Mouse (Mus musculus) telencephalon, adult 2 months (tissue): Measurements from ENCODE around the gene Zfp719.

Experiments
- DNase-seq: peaks from one replicate; pipeline ENCODE4 v3.0.0-alpha.2; 2011; ENCODE audit warnings: low read depth, low spot score

The Zfp719 gene

DNA sequence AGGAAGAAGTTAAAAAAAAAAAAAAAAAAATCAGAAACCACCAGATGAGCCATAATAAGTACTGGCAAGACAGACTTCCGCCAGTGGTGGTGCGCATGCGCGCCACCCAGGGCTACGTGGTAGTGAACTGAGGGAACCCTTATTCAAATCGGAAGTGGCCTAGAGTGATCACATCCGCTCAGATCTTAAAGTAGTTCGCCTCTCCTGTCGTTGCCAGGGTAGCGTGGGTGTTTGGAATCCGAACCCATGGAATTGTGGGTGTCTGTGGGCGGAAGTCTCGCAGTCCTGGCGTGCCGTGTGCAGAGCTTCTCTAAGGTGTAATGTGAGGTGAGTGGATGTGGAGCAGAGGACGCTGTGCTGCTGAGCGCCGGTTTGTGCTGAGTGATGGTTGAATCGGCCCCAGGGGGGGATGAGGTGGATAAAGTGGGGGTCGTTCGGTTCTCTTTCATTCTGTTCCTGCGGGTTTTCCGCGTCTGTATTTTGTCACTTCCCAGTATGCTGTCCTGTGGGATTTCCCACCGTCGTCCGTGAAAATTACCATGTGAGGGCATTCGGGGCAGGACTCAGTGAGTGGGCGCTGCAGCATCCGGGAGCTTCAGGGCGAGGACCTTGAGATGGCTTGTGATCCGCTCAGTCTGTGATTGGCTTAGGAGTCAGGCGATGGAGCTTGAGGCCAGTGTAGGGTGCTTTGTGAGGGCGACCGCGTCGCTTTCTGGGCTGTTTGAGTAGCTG is at the start of gene Zfp719:
Zfp719 (plus strand) TSS at position 171 of the 732 bp plus-strand sequence.
- peak; percentile 100 for DNase-seq

DNA sequence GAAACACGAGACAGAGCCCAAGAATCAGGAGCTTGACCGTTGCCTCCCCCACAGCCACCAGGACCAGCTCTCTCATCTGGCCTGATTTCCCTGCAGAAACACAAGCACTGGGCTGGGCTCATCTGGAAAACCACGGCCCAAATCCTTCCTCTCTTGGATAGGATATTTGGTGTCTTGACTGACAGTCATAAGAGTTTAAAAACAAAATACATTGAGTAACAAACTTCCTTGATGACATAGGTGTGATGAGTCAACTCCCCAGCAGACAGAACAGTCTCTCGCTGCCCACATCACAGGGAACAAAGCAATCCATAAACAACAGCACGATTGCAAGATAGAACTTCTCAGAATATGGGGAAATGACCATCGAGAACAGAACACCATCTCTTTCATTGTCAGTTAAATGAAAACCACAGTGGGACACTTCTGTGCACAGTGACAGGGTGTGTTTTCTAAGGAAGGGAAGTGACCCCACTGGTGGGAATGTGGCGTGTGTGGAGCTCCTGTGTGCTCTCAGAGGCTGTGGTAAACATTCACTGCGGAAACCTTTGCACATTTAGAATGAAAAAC is 49.1 kb upstream of the Zfp719 start:
- DNase-seq = no peak

DNA sequence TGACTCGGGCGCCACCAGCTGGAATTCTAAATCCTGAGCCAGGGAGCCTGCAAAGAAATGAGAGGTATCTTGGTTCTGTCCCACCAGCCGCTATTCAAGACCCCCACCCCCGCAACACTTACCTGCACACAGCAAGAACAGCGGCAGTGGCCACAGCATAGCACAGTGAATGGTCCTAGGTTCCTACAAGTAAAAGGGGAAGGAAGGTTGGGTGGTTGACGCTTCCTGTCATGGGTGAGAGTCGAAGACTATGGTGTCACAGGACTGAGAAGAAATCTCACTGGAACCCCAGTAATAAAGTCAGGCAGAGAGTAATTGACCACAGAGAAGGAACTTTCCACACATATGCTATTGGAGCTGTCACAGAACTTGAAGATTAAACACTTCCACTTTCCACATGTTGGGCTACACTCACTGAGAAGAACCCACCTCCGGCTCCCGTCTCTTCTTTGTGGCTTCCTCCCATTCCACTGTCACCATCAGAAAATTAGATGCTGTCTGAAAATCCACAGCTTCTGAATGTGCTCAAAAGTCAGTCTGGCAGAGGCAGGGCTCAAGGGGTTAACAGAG is 46.4 kb upstream of the Zfp719 start:
- DNase-seq = no peak

DNA sequence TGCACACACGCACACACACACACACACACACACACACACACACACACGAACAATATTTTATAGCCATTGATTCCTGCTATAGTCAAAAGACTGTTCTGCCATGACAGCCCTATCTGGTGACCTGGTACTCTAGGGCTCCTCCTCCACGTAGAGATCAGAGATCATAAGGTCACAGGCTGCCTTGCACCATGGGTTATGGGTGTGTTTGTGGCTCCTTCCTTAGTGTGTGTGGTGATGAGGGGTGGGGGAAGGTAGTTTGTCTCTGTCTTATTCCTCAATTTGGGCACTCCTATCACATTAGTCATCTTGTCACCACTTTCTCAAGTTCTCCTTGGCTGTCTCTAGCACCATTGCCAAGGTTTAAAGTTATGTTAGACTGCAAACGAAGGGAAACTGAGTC is 40.9 kb upstream of the Zfp719 start:
- DNase-seq = no peak

DNA sequence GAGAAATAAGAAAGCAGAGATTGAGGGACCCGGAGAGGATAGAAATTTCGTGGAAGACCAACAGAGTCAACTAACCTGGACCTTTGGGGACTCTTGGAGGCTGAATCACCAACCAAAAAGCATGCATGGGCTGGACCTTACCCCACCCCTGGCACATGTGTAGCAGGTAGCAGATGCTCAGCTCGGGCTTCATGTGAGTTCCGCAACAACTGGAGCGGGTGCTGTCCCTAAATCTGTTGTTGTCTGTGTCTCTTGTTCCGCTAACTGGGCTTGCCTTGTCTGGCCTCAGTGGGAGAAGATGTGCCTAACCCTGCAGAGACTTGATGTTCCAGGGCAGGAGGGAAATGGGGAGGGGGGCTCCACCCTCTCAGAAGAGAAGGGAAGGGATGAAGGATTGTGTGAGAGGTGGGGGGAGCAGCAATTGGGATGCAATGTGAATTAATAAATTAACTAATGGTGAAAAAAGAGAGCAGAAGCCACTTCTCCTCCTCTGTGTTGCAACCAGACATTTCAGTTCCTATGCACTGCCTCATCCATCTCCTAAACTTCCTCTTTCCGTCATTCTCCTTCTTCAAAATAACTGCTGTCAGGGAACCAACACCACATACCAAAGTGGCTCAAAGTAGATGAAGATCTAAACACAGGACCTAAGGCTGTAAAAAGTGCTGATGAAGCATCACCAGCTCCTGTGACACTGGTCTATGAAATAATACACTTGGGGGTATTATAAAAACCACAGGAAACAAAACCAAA is 35.0 kb upstream of the Zfp719 start, which contains the start of gene Cd33:
Cd33 (minus strand) TSS at position 204 of the 753 bp plus-strand sequence.
- DNase-seq = no peak

DNA sequence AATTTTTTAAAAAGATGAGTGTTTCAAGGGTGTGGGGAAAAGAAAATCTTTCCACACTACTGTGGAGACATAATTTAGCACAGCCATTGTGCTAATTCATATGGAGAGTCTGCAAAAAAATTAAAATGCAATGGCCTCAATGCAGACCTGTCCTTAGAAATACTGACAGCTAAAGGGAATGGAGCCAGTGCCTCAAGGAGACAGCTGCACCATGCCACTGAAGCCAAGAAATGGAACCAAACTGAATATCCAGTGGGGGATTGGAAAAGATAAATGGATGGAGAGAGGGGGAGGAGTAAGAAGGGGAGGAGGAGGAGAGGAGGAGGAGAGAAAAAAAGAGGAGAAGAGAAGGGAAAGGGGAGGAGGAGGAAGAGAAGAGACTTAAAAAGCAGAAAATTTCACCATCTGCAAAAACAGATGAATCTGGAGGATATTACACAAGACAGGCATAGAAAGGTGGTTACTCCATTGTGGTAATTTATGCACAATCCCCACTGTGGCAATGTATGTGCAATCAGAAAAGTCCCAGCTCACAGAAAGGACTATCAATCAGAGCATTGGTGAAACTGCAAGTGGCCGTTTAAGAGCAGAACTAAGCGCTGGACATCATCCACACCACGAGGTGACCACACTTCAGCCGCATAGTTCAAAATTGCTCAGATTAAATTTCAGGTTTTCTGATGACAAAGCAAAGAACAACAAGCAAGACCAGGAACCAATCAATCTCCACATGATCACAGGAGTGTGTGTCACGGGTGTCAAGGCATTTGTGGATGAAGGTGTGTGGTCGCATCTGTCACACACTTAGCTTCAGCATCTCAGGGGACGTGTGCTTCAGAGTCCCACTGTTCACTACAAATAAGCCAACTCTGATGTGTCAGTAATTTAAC is 33.5 kb upstream of the Zfp719 start:
- DNase-seq = no peak

DNA sequence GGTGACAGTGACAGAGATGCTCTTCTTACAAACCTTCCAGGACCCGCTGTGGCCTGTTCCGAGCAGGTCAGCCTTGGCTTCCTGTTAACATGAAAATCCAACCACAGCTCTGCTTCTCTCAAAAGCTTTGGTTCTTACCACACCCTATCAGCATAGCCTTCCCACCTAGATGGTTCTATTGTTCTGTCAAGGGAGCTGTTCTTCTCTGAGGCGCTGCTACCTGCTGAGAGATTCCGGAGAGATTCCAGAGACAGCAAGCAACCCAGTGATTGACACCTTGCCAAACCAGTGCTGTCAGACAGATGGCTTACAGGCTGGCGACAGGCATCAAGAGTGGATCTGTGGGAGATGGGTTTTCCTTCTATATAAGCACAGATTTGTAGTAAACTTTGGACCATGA is 31.7 kb upstream of the Zfp719 start:
- no peak for DNase-seq

DNA sequence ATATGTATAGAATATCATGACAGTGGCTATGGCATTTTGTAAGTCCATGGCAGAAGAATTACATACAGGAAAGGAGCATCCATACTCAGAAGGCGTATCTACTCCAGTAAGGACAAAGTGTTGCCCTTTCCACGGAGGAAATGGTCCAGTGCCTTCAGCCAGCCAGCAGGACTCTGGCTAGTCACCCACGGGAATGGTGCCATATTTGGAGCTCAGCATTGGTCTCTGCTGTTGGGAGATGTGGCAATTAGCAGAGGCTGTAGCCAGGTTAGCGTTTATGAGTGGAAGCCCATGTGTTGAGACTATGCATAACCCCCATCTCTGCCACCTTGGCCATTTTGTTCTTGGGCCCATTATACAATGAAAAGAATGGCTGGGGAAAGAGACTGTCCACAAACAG is 31.2 kb upstream of the Zfp719 start:
- no peak for DNase-seq

DNA sequence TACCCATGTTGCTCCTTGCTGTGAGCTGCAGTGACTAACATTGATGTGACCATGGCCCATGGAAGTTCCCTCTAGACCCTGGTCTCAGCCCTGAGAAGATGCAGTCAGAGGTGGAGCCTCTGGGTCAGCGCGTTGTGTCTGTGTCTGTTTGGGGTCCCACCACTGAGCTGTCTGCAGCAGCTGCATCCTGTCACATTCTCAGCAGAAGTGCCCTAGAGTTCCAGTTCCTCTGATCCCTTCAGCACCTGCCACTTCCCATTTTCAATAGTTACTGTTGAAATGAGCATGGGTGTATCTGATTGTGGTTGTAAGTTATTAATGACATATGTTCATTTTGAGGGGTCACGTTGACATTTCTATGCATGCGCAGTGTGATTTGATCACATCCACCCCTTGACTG is 26.3 kb upstream of the Zfp719 start:
- no peak for DNase-seq

DNA sequence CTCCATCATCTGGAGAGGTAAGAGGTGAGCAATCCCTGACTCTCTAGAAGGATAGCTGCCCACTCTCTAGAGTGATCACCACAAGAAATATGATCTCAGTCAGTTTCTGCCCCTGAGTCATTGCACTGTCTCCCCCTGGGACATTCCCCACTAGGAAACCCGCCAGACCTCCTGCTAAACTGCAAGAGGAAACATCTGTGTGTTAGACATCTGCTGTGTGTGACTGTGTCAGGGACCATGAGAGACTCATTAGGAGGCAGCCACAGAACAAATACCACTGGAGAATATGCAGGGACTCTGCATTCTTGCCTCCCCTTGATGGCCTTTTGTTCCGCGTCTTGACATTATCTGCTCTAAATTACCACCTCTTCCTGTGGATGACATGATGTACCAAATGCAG is 24.9 kb upstream of the Zfp719 start:
- no peak for DNase-seq

DNA sequence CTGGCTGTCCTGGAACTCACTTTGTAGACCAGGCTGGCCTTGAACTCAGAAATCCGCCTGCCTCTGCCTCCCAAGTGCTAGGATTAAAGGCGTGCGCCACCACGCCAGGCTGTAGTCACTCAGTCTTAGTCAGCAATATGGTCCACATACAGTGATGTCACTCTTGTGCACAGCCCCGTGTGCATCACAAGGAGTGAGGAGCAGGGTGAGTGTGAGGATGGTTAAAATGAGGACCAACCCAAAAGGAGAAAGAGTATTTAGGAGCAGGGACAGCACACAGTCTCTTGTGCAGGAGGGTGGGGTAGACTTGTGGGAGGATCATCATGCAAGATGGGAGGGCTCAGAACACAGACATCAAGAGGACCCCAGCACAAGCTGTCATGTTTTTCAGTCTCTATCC is 24.1 kb upstream of the Zfp719 start:
- DNase-seq = no peak

DNA sequence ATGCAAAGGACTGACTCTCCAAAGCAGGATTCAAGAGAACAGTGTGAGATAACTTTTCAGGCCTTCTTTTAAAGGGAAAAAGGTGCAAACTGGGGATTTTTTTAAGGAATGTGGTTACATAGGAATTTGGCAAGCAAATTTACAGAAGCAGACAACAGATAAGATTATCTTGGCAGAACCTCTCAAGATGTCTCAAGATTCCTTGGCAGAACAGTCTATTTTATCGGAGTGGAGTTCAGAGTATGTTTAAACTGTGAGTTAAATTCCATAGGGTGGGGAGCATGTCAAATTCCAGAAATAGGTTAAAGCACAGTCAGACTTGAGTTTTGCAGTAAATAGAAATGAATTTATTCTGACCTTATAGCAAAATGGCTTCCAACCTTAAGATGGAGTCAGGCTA is 22.5 kb upstream of the Zfp719 start:
- DNase-seq = no peak

DNA sequence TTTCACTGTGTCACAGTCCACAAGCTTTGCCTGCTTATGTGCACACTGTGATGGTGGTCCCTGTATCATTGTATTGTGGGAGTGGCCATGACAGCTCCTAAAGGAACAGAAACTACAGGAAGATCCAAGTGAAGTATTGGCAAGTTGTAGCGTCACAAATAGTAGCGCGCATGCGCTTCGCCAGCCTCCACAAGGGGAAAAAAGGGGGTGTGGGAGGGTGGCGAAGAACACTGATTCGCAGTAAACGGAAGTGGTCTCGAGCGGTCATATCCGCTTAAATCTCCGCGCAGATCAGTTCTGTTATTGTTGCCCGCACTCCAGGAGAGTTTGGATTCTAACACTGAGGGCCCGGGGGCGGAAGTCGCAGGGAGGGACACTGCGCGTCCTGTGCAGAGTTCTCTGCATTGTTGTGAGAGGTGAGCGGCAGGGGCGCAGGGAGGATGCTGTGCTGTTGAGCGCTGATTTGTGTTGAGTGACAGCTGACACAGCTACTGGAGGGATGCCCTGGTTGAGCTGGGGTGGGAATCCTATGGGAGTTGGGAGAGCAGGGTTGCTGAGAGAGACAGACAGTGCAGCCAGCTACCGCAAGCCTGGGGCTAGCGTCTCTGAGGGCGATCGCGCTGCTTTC is 17.3 kb upstream of the Zfp719 start, which contains the start of gene Zfp658:
Zfp658 (plus strand) TSS at position 251 of the 628 bp plus-strand sequence.
- DNase-seq = peak; percentile 94

DNA sequence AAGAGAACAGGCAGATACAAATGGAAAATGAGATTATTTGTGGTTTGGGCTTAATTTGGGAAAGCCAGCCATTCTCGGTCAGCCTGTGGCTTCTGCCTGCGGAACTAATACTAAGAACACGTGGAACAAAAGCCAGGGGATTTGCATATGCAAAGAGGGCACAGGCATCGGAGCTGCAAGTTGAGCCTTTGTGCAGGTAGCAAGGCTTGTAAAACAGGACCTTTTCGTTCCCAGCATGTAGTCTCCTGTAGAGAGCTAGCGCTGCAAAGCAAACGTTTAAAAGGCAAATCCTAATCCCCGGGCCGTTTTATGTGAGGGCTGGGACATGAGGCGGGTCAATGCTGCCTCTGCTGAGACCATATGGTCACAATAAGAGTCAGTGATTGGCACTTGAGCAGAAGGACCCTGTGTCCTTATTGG is 16.7 kb upstream of the Zfp719 start:
- no peak for DNase-seq

DNA sequence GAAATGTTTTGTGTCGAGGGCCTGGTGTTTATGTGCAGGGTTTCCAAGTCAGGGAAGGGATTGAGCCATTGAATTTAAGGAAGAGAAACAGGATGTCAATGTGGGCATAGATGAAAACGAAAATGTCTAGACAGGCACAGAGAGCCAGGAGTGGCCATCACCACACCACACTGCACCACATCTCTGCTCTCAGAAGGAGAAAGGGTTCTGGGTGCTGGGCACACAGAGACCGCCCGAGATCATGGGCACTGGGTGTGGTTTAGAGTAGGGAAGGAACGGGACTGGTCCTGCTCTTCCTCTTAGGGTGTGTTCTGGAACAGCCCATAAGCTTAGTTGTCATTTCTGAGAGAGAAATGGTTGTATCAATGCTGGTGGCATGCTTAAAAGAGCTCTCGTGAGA is 16.1 kb upstream of the Zfp719 start:
- DNase-seq = no peak

DNA sequence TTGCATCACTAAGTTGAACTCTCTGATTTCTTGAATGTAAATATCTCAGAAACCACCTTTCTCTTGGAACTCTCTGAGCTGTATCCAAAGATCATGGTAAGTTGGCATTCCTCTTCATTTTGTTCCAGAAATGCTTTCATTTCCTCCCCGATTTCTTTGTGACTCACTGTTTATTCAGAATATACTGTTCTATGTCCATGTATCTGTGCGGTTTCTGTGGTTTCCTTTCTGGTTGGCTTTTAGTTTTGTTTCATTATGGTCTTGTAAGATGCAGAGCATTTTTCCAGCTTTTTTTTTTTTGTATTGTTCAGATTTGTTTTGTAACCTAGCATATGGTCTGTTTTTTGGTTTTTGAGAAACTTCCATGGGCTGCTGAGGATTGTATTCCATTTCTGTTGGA is 8.2 kb upstream of the Zfp719 start:
- no peak for DNase-seq

DNA sequence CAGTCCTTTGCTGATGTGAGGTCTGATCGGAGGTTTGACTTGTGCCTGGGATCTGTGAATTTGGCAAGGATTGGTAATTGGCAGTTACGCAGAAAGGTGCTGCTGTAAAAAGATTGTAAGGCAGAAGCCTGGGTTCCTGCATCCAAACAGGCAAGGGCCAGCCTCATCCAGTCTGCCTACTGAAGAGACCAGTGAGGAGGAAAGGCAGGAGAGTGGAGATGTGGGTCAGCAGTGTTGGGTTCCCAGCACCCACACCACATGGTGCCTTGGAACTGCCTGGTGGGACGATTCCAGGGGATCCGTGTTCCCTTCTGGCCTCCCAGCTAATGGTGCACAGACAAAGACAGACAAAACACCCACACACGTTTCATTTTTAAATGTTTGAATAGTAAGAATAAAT is 1.1 kb downstream of the Zfp719 start:
- DNase-seq = no peak

DNA sequence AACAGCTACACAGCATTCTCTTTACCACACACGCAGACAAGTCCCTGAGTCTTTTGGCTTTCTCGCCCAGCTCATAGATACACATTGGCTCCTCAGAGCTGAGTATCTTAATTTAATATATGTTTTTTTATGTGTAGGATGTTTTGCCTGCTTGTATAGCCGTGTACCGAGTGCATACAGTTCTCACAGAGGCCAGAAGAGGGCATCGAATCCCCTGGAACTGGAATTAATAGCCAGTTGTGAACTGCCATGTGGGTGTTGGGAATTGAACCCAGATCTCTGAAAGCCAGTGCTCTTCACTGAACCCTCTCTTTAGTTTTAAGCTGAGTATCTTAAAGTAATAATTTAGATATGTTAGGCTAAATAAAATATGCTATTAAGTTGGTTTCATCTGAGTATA is 5.4 kb downstream of the Zfp719 start:
- no peak for DNase-seq

DNA sequence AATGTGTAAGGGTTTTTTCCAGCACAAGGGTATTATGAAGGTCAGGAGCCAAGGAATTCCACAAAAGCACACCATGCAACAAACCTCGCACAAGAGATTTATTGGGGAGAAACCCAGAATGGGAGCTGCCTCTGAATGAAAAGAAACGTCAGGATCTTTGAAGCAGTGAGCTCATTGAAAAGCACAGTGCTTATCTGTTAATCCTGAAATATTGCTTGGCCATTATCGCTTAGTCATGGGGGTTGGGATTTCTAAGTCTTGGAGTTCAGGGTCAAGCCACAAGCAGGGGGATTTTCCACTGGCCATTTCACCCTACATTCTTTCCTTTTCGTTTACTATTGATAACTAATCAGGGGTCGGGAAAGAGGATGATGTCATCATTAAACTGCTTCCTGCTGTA is 22.5 kb downstream of the Zfp719 start:
- no peak for DNase-seq

DNA sequence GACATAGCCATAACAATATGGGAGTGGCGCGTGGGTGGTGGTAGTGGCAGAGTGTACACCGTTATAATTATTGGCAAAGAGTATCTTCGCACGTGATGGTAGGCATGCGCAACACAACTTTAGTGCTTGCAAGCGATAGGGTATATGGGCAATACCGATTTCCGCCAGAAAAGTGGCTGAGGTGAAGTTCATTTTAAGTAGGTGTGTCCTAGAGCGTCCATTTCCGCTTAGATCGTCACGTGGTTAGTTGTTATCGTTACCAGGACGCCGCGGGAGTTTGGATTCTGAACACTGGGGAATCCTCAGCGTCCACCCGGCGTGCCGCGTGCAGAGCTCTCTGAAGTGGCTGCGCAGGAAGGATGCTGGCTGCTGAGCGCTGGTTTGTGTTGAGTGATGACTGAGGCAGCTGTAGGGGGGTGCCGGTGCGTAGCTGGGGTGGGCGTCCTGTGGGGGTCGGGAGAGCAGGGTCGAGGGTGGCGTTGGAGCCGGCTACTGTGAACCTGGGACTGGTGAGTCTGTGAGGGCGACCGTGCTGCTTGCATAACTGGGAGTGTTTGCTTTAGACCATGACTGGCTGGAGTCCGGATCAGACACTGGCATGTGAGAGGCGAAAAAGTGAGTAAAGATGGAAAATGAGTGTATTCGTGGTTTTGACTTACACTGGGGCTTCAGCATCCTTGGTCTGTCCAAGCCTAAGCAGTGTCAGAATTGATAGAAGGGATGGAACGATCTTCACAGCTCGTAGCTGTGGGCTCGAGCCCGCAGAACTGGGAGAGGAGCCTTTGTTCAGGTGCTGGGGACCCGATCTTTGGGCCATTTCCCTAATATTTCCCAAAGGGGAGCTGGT is 27.7 kb downstream of the Zfp719 start, which contains the start of gene Zfp819:
Zfp819 (plus strand) TSS at position 274 of the 847 bp plus-strand sequence.
- DNase-seq = peak; percentile 61
